Mouse (Mus musculus) fat pad, adult 2 months (tissue): ENCODE results near the gene Tekt1.

Source experiments
- DNase-seq: peaks from one replicate; pipeline ENCODE4 v3.0.0-alpha.2; 2011; ENCODE audit warnings: low read depth, low spot score; ENCODE audit errors: extremely low read depth

The Tekt1 gene

DNA sequence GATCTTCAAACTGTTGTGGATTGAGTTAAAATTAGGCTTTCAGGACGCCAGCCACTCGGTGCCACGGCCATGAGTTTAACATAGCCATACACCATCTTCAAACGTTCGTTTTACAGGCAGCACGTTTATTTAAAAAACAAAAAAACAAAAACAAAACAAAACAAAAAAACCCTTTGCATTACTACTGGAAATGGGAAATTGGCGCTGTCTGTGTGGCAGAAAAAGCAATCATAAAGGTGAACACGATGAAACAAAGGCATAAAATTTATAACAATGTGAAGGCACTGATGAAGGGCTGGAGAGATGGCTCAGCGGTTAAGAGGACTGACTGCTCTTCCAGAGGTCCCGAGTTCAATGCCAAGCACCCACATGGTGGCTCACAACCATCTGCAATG lies at the start of gene Tekt1:
TSS of gene Tekt1 (minus strand) at position 96 of the 395 bp plus-strand sequence.
- no peak for DNase-seq

DNA sequence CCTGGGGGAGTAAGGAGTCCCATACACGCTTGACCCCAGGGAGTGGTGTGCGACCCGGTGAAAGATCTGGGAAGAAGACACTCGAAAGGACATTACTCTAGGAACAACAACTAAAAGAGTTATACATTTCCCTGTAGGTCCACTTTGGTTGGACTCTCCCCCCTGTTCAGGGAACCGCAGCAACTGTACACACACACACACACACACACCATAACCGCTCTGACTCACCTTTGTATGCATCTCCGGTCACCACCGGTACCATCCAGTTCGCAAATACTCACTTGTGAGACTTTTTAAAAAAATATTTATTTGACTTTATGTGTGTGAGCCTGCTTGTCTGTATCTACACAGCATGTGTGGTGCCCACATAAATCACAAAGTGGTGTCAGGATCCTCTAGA lies 49.7 kb upstream of the Tekt1 start:
- no peak for DNase-seq

DNA sequence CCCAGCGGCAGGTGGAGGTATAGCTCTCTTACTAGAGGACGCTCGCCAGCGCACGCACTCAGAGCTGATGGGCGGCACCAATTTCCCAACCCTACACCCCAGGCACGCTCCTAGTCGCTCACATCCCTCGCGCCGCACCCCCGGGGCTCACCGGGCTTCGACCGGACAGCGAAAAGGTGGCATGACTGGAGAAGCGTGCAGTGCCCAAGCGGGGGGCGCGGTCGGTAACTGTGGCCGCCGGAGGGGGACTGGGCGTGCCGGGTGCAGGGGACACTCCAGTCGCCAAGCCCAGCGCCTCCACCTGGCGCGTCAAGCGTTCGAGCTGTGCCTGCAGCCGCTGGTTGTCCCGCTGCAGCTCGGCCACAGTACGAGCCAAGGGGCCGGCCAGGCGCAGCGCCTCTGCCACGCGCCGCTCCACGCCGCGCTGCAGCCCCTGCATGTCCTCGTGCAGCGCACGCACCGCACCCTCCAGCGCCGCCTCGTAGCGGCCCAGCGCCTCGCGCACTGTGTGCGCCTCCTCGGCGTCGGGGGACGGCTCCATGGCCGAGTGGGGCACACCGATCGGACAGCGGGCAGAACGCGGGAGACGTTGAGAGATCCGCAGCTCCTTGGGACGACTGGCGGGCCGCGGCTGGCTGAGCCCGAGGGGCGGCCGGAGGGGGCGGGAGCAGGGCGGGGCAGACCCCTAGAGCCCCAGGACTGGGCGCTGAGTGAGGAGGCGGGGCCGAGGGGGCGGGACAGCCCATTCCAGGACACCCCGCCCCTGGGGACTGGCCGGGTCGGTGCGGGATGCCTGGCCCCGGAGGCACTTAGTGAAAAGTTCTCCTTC lies 49.1 kb upstream of the Tekt1 start, which contains the start of gene Smtnl2:
TSS of gene Smtnl2 (minus strand) at position 621 of the 829 bp plus-strand sequence.
- DNase-seq, result peak; percentile 13

DNA sequence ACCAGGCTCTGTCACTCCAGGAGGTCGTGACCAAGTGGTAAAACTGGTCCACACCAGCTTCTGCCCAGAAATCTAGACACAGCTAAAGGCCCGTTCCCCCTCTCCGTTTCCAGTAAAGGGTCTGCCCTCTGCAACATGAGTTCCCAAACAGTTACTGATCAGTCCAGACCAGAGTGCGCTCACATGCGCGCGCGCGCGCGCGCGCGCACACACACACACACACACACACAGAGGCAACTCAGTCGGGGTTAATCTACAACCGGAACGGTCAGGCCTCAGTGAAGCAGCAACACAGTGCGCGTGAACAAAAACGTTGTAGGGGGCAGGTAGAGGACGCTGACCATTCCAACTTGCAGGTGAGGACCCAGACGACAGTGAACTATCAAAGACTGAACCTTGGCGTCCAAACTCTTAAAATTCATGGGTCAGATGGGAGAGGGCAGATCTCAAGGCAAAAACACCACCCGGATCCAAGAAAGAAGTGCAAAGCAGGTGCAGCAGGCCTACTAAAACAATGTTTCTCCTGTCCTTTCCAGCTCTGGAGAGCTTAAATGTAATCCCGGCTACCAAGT lies 48.4 kb upstream of the Tekt1 start:
- DNase-seq, result no peak

DNA sequence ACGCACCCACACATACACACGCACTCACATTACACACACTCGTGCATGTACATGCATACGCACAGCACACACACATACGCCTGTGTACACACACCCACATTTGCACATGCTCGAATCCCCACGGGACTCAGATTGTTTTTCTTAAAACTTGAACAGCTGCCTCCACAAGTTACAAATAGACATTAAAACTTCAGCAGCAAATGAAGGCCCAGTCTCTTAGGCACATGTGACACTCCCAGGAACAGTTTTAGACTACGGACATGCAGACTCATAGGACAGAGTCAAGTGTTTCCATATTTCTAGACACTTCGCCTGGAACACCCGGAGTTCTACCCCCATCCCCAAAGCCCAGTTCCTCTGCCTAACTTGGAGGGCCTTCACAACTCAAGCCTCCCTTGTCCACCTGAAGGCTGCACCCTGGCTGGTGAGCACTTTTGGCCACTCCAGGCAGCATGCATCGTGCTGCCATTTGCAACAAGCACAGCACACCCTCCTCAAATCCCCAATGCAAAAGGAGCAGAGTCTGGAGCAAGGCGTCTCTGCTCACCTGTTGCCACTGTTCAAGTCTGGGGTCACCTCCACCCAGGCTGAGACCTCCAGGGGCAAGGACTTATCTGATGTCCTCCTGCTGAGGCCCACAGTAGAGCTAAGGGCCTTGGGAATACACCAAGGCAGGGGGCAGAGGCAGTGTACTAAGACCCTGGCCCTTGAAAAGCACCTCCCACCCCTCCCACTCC lies 47.6 kb upstream of the Tekt1 start:
- DNase-seq, result no peak

GRCm38 (mm10) chr11:72408451-72409170 lies 46.4 kb upstream of the Tekt1 start:
- no peak for DNase-seq

- no peak for DNase-seq
Measured at GRCm38 (mm10) chr11:72407574-72407973, 45.3 kb upstream of the Tekt1 start.

GRCm38 (mm10) chr11:72407081-72407480 lies 44.8 kb upstream of the Tekt1 start:
- no peak for DNase-seq

DNA sequence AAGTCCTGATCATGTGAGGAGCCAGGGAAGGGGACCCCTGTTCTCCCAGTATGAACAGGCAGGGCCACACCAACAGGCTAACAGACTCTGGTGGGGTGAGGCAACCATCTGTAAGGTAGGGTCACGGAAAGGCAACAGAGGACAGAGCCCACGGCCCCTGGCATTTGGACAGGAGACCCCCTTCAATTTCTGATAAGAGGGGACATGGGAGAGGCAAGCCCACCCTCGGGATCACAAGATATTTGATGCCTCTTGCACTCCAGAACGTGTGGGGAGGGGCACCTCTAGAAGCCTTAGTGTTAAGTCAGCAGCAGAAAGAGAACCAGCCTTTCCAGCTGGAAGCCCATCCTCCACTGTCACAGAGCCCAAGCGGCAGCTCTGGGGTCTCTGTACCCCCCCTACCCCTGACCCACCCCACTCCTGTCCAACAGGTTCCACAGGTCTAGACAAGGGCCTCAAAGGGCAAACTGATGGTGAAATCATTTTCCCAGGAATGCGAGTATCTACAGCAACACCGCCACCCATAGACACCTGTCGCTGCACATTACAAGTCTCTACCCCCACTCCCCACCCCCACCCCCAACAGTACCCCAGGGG lies 43.9 kb upstream of the Tekt1 start:
- no peak for DNase-seq

GRCm38 (mm10) chr11:72405532-72405931 lies 43.3 kb upstream of the Tekt1 start:
- no peak for DNase-seq

GRCm38 (mm10) chr11:72402969-72403368 lies 40.7 kb upstream of the Tekt1 start:
- no peak for DNase-seq

GRCm38 (mm10) chr11:72402017-72402416 lies 39.8 kb upstream of the Tekt1 start:
- no peak for DNase-seq

GRCm38 (mm10) chr11:72401068-72401467 lies 38.8 kb upstream of the Tekt1 start:
- DNase-seq, result no peak

DNA sequence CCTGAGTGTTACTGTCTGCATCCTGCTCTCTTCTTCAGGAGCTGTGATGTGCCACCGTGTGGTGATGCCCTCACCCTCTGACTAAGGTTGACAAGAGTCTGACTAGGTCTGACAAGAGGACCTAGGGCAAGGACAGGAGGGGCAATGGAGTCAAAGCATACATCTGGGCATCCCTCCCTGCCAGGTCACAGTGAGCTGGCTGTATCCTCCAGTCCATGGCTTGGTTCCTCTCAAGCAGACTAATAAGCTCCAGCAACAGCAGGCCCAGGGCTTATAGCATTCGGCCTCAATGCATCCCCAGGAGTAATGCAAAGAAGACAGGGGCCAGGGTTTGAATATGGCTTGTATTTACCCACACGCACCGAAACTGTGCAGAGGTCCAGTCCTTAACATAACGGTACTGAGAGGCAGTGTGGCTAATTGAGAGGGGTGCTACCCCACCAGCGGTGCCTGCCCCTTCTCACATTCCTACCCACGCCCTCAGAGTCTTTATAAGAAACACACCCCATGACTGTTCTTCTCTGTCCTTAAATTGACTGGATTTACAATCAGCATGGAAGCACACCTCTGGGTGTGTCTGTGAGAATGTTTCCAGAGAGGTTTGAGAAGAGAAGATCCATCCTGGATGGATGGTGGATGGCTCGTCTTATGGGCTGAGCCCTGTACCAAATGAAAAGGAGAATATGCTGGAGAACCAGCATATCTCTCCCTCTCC lies 35.7 kb upstream of the Tekt1 start:
- no peak for DNase-seq

- DNase-seq, result no peak
Measured at GRCm38 (mm10) chr11:72397072-72397471, 34.8 kb upstream of the Tekt1 start.

DNA sequence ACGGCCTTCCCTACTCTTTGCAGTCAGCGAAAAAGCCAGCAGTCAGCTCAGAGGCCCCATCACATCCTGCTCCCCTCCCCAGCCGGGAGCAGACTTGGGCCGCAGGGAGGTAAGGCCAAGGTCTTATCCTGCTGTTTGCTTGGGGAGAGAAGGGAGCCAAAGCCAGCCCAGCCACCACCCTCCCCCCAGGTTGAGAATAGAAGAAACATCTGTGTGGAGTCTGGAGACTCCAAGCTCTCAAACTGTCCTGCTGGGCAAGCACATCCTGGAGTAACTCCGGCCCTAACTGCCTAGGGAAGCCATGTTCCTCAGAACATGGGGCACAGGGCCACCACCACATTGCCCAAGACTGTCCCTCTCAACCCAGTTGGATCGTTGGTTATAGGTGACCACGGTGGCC lies 34.4 kb upstream of the Tekt1 start:
- no peak for DNase-seq

DNA sequence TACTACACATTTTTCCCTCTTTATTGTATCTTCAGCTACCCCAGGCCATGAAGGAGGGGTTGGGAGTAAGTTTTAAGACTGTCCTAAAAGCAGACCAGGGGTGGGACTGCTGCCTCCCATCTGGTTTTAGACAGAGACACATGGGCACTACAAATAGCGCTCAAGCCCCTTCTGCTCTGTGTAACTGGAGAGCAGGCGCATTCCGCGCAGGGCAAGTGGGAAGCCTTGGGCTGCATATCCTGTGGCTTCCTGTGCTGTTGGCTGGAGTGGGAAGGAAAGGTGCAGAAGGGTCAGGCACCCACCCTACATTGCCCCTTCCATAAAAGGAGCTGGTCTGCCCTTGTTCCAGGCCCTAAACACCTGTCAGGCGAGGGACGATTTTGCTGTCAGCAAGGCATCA lies 33.4 kb upstream of the Tekt1 start:
- no peak for DNase-seq

- DNase-seq, result no peak
Measured at GRCm38 (mm10) chr11:72394694-72395093, 32.5 kb upstream of the Tekt1 start.

- DNase-seq, result no peak
Measured at GRCm38 (mm10) chr11:72393669-72394068, 31.4 kb upstream of the Tekt1 start.

- no peak for DNase-seq
Measured at GRCm38 (mm10) chr11:72393243-72393642, 31.0 kb upstream of the Tekt1 start.
